Mouse (Mus musculus) liver, embryonic 16.5 days (tissue): ENCODE measurements around the gene Tmed5. TPM values are rescaled to one million over a fixed set of nuclear protein-coding genes. Genes with fewer than 3 reads are reported as not detected.
"Not testable (repeated sequence)": the region's sequence is repeated elsewhere in the genome, so short reads cannot be mapped to it uniquely, and the experiment has no call there.

Source experiments
- ATAC-seq: fragments of 200-750 bp; cut with Nextera tagmentation; 2 replicates; pipeline ENCODE4 v1.8.0; 2017; ENCODE audit warnings: low read depth, mild to moderate bottlenecking, moderate number of reproducible peaks, moderate library complexity
- H3K27ac ChIP-seq: fragments of 300-500 bp; sonication (generic); 2 replicates; pipeline ENCODE4 v1.5.1; 2014; ENCODE audit warnings: mild to moderate bottlenecking, low read length
- H3K27me3 ChIP-seq: fragments of 300-500 bp; sonication (generic); 2 replicates; pipeline ENCODE4 v1.6.1; 2014; ENCODE audit warnings: low read depth, low read length, mixed read lengths; ENCODE audit not compliant: control insufficient read depth, insufficient read depth
- H3K36me3 ChIP-seq: fragments of 300-500 bp; sonication (generic); 2 replicates; pipeline ENCODE4 v1.6.1; 2014; ENCODE audit warnings: mild to moderate bottlenecking; ENCODE audit not compliant: control insufficient read depth, insufficient read depth
- H3K4me1 ChIP-seq: fragments of 300-500 bp; sonication (generic); 2 replicates; pipeline ENCODE4 v1.6.1; 2014; ENCODE audit warnings: low read depth, low read length, mixed read lengths; ENCODE audit not compliant: control insufficient read depth
- H3K4me2 ChIP-seq: fragments of 300-500 bp; sonication (generic); 2 replicates; pipeline ENCODE4 v1.6.1; 2014; ENCODE audit warnings: low read depth, low read length, mixed read lengths
- H3K4me3 ChIP-seq: fragments of 300-500 bp; sonication (generic); 2 replicates; pipeline ENCODE4 v1.5.1; 2014; ENCODE audit warnings: low read depth, mild to moderate bottlenecking, low read length
- H3K9ac ChIP-seq: fragments of 300-500 bp; sonication (generic); 2 replicates; pipeline ENCODE4 v1.6.1; 2014; ENCODE audit warnings: low read depth, low read length
- H3K9me3 ChIP-seq: fragments of 300-500 bp; sonication (generic); replicated peaks from 2 replicates; pipeline ENCODE4 v1.6.1; 2016; ENCODE audit warnings: low read length; ENCODE audit not compliant: control insufficient read depth
- WGBS: fragments of 180-500 bp; shearing (Covaris S2); extraction: QIAGEN DNeasy Blood & Tissue Kit; methylation state at CpG from one replicate; pipeline ENCODE4 v1.1.7; 2014; ENCODE audit not compliant: insufficient replicate concordance; 5-methylcytosine and 5-hydroxymethylcytosine counted together
- polyA plus RNA-seq: library from polyadenylated mRNA; unstranded; fragments of >200 nt; fragmentation: Nextera tagmentation; extraction: Ambion mirVana; gene quantifications from 2 replicates; pipeline ENCODE4 v1.2.1, GENCODE M21; 2015

Gene Tmed5
- polyA plus RNA-seq, 1 experiment from 2014 or later, result 21.4 TPM

- no peaks in the 10 kb centered on the region for H3K4me1 ChIP-seq
- peaks cover 14% of the 10 kb centered on the region for H3K36me3 ChIP-seq
- no peak overlapping the region for H3K4me2 ChIP-seq
- WGBS, result 87% methylated on average over 5 of the region's 5 CpGs
- ATAC-seq, result no peak
- no peak overlapping the region for H3K4me3 ChIP-seq
- no peak overlapping the region for H3K27ac ChIP-seq
- H3K9ac ChIP-seq, result no peak overlapping the region
- H3K9me3 ChIP-seq, result no peaks in the 10 kb centered on the region
- no peaks in the 10 kb centered on the region for H3K27me3 ChIP-seq
Measured at GRCm38 (mm10) chr5:108104306-108104705, 28.1 kb downstream of the Tmed5 start.

- Histone ChIP-seq H3K36me3 (peaks cover 8% of the 10 kb centered on the region), H3K4me2 (no peak overlapping the region), H3K4me1 (no peaks in the 10 kb centered on the region), H3K27ac (no peak overlapping the region), H3K9me3 (no peaks in the 10 kb centered on the region), H3K9ac (no peak overlapping the region), H3K27me3 (no peaks in the 10 kb centered on the region), H3K4me3 (no peak overlapping the region)
- no peak for ATAC-seq
Measured at GRCm38 (mm10) chr5:108100196-108100595, 32.2 kb downstream of the Tmed5 start.

- ATAC-seq, result no peak
- Histone ChIP-seq H3K9ac (no peak overlapping the region), H3K27me3 (no peaks in the 10 kb centered on the region), H3K9me3 (no peaks in the 10 kb centered on the region), H3K4me2 (no peak overlapping the region), H3K4me3 (no peak overlapping the region), H3K4me1 (no peaks in the 10 kb centered on the region), H3K27ac (no peak overlapping the region), H3K36me3 (peaks cover 8% of the 10 kb centered on the region)
- WGBS, result 82% methylated on average over 3 of the region's 3 CpGs
Measured at GRCm38 (mm10) chr5:108097676-108098075, 34.7 kb downstream of the Tmed5 start.

- H3K9me3 ChIP-seq, ATAC-seq, H3K4me2 ChIP-seq, H3K27me3 ChIP-seq, H3K27ac ChIP-seq, H3K36me3 ChIP-seq, H3K9ac ChIP-seq, H3K4me1 ChIP-seq, H3K4me3 ChIP-seq: not testable (repeated sequence)
- WGBS, result 91% methylated on average over 8 of the region's 8 CpGs
Measured at GRCm38 (mm10) chr5:108092731-108093130, 39.7 kb downstream of the Tmed5 start.

GRCm38 (mm10) chr5:108085440-108085839, 47.0 kb downstream of the Tmed5 start:
- ATAC-seq, result no peak
- no peak overlapping the region for H3K9ac ChIP-seq
- 74% methylated on average over 2 of the region's 2 CpGs for WGBS

GRCm38 (mm10) chr5:108082380-108082779, 50.0 kb downstream of the Tmed5 start:
- Histone ChIP-seq H3K27me3 (no peaks in the 10 kb centered on the region), H3K27ac (no peak overlapping the region), H3K4me1 (no peaks in the 10 kb centered on the region), H3K4me2 (no peak overlapping the region), H3K9ac (no peak overlapping the region), H3K36me3 (peaks cover 5% of the 10 kb centered on the region), H3K9me3 (no peaks in the 10 kb centered on the region), H3K4me3 (no peak overlapping the region)
- WGBS, result 43% methylated on average over 2 of the region's 2 CpGs
- ATAC-seq, result no peak

More at GRCm38 (mm10) chr5:108085440-108085839, 47.0 kb downstream of the Tmed5 start:
- Histone ChIP-seq H3K27me3 (no peaks in the 10 kb centered on the region), H3K9me3 (no peaks in the 10 kb centered on the region), H3K36me3 (peaks cover 10% of the 10 kb centered on the region), H3K4me3 (no peak overlapping the region), H3K4me2 (no peak overlapping the region), H3K27ac (no peak overlapping the region), H3K4me1 (no peaks in the 10 kb centered on the region)

GRCm38 (mm10) chr5:108079603-108080002, 52.8 kb downstream of the Tmed5 start:
- no peak overlapping the region for H3K4me3 ChIP-seq
- H3K9ac ChIP-seq, result no peak overlapping the region
- H3K4me2 ChIP-seq, result no peak overlapping the region
- peaks cover 2% of the 10 kb centered on the region; the same call in 1 of the 2 replicates for H3K36me3 ChIP-seq
- no peaks in the 10 kb centered on the region for H3K9me3 ChIP-seq
- ATAC-seq, result no peak
- H3K4me1 ChIP-seq, result no peaks in the 10 kb centered on the region
- H3K27me3 ChIP-seq, result no peaks in the 10 kb centered on the region
- no peak overlapping the region for H3K27ac ChIP-seq

GRCm38 (mm10) chr5:108076833-108077540, 55.4 kb downstream of the Tmed5 start:
- ATAC-seq, result no peak
- no peaks in the 10 kb centered on the region; the same call in 1 of the 2 replicates for H3K36me3 ChIP-seq
- no peaks in the 10 kb centered on the region for H3K9me3 ChIP-seq
- no peaks in the 10 kb centered on the region for H3K27me3 ChIP-seq
- H3K4me1 ChIP-seq, result no peaks in the 10 kb centered on the region
- no peak overlapping the region for H3K9ac ChIP-seq
- no peak overlapping the region for H3K4me3 ChIP-seq
- H3K27ac ChIP-seq, result no peak overlapping the region
- no peak overlapping the region for H3K4me2 ChIP-seq
- 75% methylated on average over 6 of the region's 6 CpGs for WGBS

- Histone ChIP-seq H3K9me3 (no peaks in the 10 kb centered on the region), H3K27ac (no peak overlapping the region), H3K4me1 (no peaks in the 10 kb centered on the region), H3K4me3 (no peak overlapping the region), H3K4me2 (no peak overlapping the region), H3K9ac (no peak overlapping the region), H3K36me3 (peaks cover under 1% of the 10 kb centered on the region; the same call in 1 of the 2 replicates), H3K27me3 (no peaks in the 10 kb centered on the region)
- no peak for ATAC-seq
Measured at GRCm38 (mm10) chr5:108076241-108076640, 56.2 kb downstream of the Tmed5 start.
